Mouse (Mus musculus) thymus, postnatal 4 days (tissue): ENCODE measurements around the gene Gad2.
"Not testable (repeated sequence)": the region's sequence is repeated elsewhere in the genome, so short reads cannot be mapped to it uniquely, and the experiment has no call there.

ENCODE experiments used
- DNase-seq: peaks from one replicate; pipeline ENCODE4 v3.0.0; 2021

Gene Gad2

GRCm38 (mm10) chr2:22621828-22622731, at the start of gene Gad2:
Gad2 (plus strand) TSS chr2:22622205.
- DNase-seq, result peak; percentile 39

- not testable (repeated sequence) for DNase-seq
Observed at GRCm38 (mm10) chr2:22587469-22588169, 34.4 kb upstream of the Gad2 start.

DNA sequence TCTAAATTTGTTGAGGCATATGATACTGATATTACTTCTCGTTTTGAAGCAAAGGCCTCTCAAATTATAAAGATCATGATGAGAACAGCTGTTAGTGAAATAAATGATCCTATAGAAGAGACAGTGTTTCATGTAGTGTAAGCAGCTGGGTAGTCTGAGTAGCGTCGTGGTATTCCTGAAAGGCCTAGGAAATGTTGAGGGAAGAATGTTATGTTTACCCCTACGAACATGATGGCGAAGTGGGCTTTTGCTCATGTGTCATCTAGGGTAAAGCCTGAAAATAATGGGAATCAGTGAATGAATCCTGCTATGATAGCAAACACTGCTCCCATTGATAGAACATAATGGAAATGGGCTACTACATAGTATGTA, 33.8 kb upstream of the Gad2 start:
- DNase-seq, result not testable (repeated sequence)

DNA sequence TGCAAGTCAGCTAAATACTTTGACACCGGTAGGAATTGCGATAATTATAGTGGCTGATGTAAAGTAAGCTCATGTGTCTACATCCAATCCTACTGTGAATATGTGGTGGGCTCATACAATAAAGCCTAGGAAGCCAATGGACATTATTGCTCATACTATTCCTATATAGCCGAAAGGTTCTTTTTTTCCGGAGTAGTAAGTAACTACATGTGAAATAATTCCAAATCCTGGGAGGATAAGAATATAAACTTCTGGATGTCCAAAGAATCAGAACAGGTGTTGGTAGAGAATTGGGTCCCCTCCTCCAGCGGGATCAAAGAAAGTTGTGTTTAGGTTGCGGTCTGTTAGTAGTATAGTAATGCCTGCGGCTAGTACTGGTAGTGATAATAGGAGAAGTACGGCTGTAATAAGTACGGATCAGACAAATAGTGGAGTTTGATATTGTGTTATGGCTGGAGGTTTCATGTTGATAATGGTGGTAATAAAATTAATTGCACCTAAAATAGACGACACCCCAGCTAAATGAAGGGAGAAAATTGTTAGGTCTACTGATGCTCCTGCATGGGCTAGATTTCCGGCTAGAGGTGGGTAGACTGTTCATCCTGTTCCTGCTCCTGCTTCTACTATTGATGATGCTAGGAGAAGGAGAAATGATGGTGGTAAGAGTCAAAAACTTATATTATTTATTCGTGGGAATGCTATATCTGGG, 33.2 kb upstream of the Gad2 start:
- DNase-seq, result not testable (repeated sequence)

GRCm38 (mm10) chr2:22589382-22590205, 32.4 kb upstream of the Gad2 start:
- not testable (repeated sequence) for DNase-seq

DNA sequence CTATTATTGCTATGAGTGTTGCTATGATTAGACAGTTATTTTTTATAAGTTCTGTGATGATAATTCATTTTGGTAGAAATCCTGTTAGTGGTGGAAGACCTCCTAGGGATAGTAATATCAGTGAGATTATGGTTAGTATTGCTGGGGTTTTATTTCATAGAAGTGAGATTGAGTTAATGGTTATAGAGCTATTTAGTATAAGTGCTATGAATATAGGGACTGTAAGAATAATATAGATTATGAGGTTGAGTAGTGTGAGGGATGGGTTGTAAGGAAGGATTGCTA, 31.9 kb upstream of the Gad2 start:
- DNase-seq, result no peak

- DNase-seq, result peak; percentile 23
Observed at GRCm38 (mm10) chr2:22617951-22618350, 4.1 kb upstream of the Gad2 start.

DNA sequence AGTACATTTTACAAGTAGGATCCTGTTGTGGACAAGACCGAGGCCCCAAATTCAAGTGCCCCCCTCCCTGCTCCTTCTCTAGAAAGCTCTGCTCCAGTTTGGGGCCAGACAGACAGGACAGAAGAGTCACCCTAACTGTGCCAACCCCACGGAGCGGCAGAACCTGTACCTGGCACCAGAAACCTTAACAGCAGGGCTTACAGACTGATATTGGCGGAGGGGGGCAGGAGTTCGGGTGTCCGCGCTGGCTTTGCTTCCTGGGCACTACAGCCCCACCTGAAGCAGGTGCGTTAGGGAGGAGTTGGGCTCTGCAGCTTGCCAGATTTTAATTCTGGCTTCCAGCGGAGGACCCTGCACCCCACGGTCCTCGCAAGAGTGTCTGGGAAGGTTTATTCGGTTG, 2.6 kb upstream of the Gad2 start:
- no peak for DNase-seq

- no peak for DNase-seq
Observed at GRCm38 (mm10) chr2:22620030-22620429, 2.0 kb upstream of the Gad2 start.

DNA sequence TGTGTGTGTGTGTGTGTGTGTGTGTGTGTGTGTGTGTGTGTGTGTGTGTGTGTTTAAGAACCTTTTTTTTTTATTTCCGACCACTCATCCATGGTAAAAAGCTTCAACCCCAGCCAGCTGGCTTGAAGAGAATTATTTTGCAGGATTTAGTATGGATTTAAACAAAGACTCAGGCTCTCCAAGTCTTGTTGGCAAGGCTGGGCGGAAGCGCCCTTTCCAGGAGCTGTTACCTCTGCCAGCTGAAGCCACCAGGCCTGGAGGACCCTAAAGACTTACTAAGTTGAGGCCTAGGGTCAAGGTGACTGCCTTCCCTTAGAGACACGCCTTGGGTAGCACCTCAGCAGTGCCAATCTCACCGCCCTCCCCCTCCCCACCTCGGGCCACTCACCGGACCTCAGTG, 1.5 kb upstream of the Gad2 start:
- no peak for DNase-seq

GRCm38 (mm10) chr2:22620978-22621827, 802 bp upstream of the Gad2 start:
- no peak for DNase-seq

DNA sequence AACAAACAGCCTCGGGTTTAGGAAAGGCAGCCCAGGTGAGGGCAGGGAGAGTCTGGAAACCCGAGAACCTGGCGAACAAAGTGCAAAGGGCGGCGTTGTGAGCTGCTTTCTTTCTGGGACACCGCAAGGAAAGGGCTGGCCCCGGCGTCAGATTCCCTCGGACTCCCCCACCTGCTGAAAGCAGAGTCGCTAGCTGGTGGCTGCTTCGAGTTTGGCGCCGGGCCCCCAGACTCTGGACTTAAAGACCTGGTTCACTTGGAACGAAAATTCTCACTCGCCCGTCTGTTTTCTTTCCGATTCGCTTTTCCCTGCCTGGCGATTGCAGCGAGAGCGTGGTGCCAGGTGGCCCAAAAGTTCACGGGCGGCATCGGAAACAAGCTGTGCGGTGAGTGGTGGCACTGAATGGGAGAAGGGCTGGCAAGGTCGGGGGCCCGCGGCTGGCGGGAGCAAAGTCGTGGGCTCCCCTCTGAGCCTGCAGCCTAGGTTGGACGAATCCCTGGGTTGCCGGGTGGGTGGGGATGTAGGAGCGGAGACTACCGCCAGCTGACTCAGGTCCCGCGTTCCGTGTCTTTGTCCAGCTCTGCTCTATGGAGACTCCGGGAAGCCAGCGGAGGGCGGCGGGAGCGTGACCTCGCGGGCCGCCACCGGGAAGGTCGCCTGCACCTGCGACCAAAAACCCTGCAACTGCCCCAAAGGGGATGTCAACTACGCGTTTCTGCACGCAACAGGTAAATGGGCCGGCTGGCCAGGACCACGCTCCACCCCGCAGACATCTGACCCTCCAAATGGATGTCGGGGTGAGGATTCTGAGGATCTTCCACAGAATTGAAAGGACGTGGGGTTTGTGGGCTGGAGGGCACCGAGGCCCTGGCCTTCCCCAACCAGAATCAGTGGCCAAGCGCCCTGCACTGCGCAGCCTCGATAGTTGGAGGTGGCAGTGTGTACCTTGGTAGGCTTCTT, 1.4 kb downstream of the Gad2 start:
- peak; percentile 11 for DNase-seq

DNA sequence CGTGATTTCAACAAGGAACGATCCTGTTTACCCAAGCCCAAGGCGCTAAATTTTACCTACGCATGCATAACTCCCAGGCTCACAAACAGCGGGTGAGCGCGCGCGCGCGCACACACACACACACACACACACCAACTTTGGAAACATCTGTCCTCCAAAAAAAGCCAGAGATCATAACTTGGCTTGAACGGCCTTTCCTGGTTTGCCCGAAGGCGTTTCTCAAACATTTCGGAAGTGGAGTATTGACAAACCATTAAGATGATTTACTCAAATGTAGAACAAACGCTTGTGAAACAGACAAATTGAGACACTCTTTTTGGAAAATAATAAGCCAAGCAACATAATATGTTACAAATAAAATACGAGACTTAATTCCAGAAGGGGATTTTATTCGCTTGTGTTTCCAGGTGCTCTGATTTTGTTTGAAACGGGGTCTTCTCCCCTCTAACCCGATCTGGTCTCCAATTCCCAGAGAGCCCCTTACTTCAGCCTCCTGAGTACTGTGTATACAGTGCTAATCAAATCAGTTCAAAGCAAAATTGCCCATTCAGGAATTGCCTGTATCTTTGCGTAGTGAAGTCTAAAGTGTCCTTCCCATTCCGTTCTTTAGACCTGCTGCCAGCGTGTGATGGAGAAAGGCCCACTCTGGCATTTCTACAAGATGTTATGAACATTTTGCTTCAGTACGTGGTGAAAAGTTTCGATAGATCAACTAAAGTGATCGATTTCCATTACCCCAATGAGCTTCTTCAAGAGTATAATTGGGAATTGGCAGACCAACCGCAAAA, 2.4 kb downstream of the Gad2 start:
- no peak for DNase-seq

DNA sequence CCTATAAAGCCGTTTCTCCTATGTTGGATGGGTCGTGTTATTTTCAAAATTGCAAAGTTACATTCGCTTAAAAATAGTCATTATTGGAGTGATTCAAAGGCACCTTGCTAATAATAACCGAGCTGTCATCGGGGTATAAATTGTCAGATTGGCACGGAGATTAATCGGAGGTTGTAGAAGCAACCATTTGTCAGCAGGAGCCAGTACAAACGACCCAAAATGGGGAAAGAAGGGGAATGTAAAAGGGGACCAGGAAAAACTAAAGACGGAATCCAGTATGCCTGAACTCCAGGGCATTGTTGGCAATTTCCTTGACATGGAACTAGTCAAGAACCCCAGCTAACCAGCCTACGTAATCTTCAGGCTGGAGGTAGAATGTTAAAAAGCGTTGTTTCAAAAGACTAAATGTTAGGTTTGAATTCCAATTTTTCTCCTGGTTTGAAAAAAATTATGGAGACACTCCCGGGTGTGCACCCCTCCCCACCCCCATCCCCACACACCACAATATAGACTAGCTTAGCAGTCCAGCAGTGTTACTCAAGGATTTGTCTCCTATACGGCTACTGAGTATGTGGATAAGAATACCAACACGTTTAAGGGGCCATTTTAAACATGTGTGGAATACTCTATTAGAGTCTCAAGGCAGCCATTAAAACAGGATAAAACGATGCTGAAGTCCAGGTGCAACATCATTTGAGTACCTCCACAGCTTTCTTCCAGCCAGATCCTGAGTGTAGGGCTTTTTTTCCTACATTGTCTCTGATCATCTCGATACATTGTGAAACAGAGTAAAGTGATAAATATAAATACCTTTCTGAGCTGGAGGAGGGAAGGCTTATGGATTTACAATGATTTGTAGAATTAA, 3.3 kb downstream of the Gad2 start:
- DNase-seq, result no peak

DNA sequence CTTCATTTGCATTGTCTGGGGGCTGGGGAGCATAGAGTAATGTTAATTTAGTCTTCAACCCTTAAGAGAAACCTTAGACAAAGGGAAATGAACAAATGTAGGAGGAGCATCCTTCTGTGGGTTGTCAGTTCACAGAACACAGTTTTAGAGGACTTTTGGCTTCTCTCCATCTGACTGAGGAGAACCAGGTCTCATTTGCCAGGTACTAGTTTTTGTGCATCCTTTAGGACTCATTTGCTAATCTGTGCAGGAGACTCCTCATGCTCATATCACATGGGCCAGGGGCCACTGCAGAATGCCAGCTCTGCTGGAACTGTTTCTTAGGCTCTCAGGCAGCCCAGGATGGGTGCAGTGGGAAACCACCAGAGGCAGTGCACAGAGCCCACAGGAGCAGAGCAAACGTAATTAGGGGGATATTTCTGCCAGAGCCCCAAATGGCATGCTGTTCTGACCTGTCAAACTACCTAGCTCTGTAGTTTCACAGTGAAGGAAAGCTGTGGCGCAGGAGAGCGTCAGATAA, 5.2 kb downstream of the Gad2 start:
- no peak for DNase-seq

DNA sequence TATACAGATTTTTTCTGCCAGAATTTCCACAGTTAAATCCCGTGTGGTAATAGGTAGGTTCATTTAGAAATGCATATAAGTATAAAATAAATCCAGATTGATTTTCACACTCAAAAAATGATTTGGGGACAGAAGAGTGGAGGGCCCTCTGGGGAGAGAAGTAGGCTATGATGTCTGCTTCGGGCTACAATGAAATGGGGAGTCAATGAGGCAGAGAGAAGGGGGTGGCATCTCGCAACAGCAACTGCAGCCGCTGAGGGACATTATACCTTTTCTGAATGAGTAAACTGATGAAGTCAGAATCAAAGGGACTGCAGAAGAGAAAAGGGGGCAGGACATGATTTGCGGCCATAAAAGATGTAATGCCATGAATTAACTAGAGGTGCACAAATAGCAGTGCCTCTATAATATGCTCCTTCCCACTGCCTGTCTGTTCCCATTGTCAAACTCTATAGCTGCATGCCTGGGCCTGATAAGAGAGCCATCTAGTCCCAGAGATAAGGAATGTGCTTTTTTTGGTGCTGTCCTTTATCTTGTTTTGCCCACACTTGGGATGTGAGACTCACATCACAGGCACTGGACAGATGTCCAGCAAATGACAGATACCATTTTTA, 5.9 kb downstream of the Gad2 start:
- no peak for DNase-seq

DNA sequence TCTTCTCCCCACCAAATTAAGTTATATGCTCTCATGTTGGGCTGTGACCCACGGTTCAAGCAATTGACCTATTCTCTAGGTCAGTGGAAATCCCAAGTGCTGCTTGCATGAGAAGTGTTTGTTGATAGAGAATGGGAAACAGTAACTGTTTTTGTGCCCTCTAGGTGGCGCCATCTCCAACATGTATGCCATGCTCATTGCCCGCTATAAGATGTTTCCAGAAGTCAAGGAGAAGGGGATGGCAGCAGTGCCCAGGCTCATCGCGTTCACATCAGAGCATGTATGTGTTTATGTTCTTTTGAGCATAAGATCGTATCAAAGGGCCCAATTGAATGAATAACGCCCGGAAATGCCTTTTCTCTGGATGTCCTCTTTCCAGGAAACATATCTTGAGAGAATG, 12.8 kb downstream of the Gad2 start:
- DNase-seq, result peak; percentile 72

DNA sequence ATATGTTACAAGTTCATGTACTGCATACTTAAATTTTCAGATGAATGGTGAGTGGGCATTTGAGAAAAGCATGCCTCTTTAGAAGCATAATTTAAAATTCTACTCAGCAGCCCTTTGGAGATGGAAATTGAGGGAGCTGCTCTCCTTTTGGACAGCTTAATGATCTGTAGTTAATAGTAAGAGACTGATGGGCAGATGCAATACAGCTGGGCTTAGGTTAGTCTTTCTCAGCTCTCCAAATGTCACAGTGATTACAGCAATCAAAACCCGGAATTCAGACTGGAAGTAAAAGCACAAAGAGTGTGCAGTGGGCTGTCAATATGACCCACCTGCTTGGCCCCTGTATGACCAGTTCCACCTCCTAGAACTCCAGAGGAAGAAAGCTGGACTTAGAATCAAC, 24.1 kb downstream of the Gad2 start:
- DNase-seq, result no peak
